Mouse (Mus musculus) hindlimb bud, embryonic 11.5 days (tissue): Measurements from ENCODE around the gene Stxbp1.

Experiments
- DNase-seq: peaks from one replicate; pipeline ENCODE4 v3.0.0-alpha.2; 2012; ENCODE audit warnings: low read depth, low spot score; ENCODE audit errors: extremely low spot score

Gene Stxbp1

DNA sequence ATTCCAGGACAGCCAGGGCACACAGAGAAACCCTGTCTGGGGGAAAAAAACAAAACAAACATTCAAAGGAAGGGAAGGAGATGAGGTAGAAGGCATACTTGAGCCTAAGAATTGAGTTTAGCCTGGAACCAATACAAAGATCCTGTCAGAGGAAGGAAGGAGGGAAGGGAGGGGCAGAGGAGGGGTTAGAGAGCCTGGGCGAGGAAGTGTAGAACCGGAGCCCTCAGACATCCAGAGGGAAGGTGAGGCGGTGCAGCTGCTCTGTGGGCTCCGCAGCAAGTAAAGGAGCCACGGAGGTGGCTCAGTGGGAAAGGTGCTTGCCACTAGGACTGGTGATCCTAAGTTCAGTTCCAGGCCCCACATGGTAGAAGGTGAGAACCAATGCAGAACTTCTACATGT, 5.9 kb downstream of the Stxbp1 start:
- DNase-seq: no peak

- DNase-seq: no peak
Measured at GRCm38 (mm10) chr2:32839261-32839660, 7.8 kb downstream of the Stxbp1 start.

DNA sequence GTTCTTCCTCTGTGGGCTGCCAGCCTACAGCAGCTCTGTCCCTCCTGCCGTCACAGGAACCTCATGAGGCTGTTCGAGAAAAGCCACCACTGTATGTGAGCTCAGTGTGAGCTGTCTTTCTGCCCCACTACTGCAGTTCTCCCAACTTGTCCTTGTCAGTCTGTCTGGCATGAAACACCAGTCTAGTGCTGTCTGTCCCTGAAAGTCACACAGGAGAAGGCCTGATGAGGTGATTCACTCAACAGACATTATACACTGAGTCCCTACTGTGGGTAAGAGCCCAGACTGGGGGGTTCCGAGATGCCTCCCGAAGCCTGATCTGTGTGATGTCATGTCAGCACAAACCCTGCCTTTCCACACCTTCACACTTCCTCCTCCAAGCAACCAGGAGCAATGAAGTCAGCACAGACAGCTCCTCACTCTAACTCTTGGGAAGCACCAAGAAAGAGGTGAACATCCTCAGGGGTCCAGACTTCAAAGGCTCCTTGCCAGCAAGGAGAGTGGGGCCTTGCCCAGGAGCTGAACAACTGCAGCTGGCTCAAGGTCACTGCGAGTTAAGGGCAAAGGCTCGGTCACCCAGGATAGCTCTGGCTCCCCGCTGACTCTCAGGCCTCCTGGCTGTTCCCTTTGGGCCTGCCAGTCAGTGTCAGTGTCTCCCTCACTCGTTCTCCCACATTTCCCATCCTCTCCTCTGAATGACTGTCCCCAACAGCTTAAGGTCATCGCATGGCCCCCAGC, 8.7 kb downstream of the Stxbp1 start:
- no peak for DNase-seq

GRCm38 (mm10) chr2:32835588-32835987, 11.5 kb downstream of the Stxbp1 start:
- no peak for DNase-seq

DNA sequence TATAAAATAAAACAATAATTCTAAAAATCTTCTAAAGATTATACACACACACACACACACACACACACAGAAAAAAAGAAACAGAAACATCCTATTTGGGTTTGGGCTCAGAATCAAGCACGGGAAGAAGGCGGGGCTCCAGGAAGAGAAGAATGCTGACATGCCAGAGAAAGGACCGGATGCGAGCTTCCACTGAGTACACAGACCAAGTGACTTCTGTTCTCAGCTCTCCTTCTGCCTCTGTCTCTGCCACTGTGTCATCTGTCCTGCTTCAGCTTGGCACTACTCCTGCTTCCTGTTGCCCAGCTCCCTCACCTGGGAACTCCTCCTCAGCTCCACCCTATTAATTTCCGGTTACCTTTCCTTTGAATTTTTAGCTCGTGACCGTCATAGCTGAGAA, 12.5 kb downstream of the Stxbp1 start:
- no peak for DNase-seq

DNA sequence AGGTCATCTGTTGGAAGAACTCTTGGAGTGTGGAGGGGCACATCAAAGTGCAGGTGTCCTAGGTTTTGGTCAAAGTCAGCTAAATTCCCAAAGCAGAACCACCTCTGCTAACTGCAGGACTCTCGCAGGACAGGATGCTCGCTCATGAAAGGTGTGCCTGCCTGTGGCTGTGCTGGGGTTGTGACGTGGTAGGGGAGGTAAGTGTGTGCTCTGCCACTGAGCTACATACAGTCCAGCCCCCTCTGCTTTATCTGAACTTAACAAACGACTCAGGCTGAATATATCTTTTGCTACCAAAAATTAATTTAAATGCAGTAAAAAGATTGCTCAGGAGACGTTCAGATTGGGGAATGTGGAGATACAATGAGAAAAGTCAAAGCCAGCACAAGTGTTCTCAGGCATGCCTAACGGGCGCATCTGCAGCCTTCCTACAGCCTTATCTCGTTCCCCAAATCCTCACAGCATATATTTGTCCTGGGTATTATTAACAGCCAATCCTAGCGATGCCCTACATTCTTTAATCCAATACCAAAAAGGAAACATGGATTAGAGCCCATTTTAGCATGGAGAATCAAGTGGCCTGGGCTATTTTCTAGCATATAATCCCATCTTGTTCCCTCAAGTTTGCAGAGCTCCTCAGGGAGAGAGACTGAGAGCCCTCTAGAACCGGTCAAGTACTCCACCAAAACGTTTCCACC, 17.9 kb downstream of the Stxbp1 start:
- DNase-seq: no peak

- DNase-seq: no peak
Measured at GRCm38 (mm10) chr2:32825796-32826195, 21.2 kb downstream of the Stxbp1 start.

- DNase-seq: no peak
Measured at GRCm38 (mm10) chr2:32824778-32825177, 22.3 kb downstream of the Stxbp1 start.

DNA sequence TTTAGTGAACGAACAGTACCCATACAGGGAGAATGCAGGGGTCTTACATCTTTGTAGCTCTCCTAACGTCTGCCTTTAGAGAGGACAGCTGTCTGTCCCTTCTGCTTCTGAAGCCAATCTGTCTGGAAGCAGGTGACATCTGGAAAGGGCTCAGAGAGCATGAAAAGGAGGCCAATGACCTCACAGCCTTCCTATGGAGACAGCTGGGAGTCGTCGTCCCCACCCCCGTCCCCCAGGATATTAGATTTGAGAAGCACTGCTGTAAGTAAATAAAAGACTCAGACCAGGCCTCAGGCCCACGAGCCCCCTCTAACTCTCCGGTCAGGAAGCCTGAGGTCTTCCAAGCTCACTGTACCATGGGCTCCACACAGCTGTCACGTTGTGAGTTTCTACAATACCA, 22.9 kb downstream of the Stxbp1 start:
- DNase-seq: no peak

- DNase-seq: no peak
Measured at GRCm38 (mm10) chr2:32823579-32824154, 23.4 kb downstream of the Stxbp1 start.

DNA sequence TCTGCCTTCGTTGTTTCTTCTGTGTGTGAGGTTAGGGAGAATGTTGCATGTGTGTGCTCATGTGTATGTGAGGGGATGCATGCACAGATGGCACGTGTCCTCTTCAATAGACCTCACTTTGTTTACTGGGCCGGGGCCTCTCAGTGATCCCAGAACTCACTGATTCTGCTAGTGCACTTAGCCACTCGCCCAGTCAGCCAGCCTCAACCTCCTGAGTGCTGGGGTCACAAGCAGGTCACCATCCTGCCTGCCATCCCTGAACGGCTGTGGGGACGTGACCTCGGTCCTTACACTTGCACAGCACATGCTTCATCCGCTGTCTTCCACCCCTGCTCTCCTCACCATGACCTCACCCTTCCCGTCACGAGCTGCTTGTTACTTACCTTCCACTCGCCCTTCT, 23.9 kb downstream of the Stxbp1 start:
- no peak for DNase-seq

GRCm38 (mm10) chr2:32822643-32823042, 24.4 kb downstream of the Stxbp1 start:
- no peak for DNase-seq

DNA sequence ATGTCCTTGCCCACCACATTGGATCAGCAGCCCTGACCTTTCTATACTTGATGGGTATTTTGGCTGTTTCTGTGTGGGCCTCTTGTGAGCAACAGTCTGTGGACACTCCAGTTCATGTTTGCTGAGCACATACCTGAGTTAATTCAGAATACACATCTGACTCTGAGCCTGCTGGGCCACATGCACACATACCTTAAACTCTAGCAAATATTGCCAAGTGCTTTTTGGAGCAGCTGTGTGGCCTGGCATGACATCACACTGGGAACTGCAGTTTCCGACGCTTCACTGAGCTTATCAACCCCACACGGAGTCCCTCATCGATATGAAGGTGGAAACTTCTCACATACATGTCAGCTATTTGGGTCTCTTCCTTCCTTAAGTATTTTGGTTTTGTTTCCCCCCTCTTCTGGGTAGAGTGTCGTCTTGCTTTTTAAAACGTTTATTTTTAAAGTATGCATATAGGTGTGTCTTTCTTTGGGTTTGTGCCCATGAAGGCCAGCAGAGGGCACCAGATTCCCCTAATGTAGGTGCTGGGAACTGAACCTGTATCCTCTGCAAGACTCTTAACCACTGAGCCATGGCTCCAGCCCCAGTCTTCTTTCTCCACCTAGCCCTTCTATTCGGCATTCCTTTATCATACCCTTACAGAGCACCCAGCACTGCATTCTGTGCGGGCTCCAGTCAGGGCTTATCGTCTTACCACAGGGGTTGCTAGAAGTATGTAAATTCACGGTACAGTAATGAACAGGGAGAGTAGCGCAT, 25.8 kb downstream of the Stxbp1 start:
- DNase-seq: no peak

- no peak for DNase-seq
Measured at GRCm38 (mm10) chr2:32818208-32818607, 28.8 kb downstream of the Stxbp1 start.

- DNase-seq: no peak
Measured at GRCm38 (mm10) chr2:32817589-32817988, 29.5 kb downstream of the Stxbp1 start.

DNA sequence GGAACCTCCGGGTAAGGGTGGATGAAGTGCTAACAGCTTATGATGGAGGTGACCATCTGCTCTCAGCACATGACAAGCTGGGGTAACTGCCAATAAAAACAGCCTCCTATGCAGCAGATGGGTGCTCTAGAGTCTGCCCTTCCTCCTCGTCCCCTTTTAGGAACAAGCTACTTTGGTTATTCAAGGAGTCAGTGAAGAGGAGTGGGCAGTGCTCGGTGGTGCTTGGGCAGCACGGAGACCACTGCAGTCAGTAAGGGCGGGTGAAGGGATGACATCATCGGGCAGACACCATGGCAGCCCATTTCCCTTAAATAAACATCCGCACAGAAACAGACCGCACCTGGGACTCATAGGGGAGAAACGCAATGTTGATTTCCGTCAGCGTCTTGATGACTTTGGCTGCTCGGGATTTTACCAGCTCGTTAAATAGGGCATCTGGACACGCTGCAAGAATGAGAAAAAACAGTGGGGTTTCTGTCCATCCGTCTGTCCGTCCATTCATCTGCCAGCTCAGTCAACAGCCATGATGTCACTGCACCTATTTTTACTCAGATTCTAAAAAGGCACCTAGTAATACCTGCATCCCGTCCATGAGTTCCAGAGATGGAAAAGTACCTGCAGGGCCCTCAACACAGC, 30.0 kb downstream of the Stxbp1 start:
- no peak for DNase-seq

GRCm38 (mm10) chr2:32816497-32816896, 30.5 kb downstream of the Stxbp1 start:
- no peak for DNase-seq

DNA sequence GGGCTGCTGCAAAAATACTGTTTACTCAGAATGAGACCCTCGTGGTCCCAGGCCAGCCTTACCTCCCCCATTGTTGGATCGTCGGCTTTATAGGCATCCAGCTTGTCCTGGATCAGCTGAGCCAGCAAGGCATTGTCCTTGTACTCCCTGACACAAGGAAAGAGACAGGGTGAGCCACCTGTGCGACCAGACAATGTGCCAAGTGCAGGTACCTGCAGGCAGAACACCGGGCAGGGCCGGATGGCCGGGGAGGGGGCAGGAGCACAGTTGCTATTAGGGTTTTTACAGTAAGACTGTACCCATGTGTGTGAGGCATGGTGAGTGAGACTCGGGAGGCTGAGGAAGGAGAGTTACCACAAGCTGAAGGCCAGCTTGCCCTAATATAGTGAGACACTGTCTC, 35.1 kb downstream of the Stxbp1 start:
- DNase-seq: no peak

GRCm38 (mm10) chr2:32808816-32809566, 38.1 kb downstream of the Stxbp1 start:
- no peak for DNase-seq

- DNase-seq: no peak
Measured at GRCm38 (mm10) chr2:32798251-32798962, 48.6 kb downstream of the Stxbp1 start.
